In the genomic region with DNA sequence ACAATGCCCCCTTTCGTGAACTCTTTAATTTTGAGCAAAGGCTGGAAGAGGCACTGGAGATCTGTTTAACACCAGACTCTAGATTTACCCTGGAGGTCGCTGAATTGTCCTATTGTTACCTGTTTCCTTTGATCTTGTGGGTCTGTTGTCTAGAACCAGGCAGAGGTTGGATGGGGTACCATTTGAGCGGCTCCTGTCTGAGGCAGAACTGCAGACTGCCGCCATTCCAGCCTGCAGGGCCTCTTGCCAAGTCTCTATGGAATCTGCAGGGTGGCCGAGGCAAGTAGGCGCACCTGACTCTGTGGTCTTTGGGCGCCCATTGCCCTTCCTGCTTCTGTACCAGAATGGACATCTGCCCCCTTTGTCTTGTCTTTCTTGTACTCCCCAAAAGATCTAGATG, we compare ENCODE assay signal across 18 mouse cellular contexts.
"Had no signal": no experiment of that assay in that cellular context is flagged by ENCODE, and none has a peak within 500 bp of the region (broad histone marks: within the 10 kb centered on the region; RNA-seq: fewer than 3 reads in every experiment).

No protein-coding gene starts in this region.

- ATAC-seq: intestine, embryonic 16.5 days had no signal

- H3K9ac ChIP-seq: liver, embryonic 15.5 days; lung, embryonic 15.5 days; neural tube, embryonic 12.5 days; neural tube, embryonic 15.5 days had no signal

- H3K4me3 ChIP-seq: liver, embryonic 15.5 days; lung, embryonic 15.5 days; megakaryocyte, embryonic 14.5 days; neural tube, embryonic 12.5 days; neural tube, embryonic 15.5 days had no signal

- H3K4me2 ChIP-seq: liver, embryonic 15.5 days; lung, embryonic 15.5 days; midbrain, embryonic 11.5 days; neural tube, embryonic 12.5 days; neural tube, embryonic 15.5 days had no signal

- DNase-seq: kidney, adult 18-20 months; kidney, adult 9 months; kidney, postnatal 14 days; kidney, postnatal 4 days; left cerebral cortex, postnatal 4 days; lung, adult 18-20 months; lung, postnatal 10 days; lung, postnatal 36 days; midbrain, embryonic 14.5 days; thymus, adult 18-20 months; thymus, postnatal 14 days had no signal

- H3K36me3 ChIP-seq: liver, embryonic 15.5 days; lung, embryonic 15.5 days; neural tube, embryonic 12.5 days; neural tube, embryonic 15.5 days had no signal

- H3K27ac ChIP-seq: liver, embryonic 15.5 days; lung, embryonic 15.5 days; neural tube, embryonic 12.5 days; neural tube, embryonic 15.5 days had no signal

- H3K9me3 ChIP-seq: liver, embryonic 15.5 days; lung, embryonic 15.5 days; neural tube, embryonic 12.5 days; neural tube, embryonic 15.5 days had no signal
